Mouse (Mus musculus) lung, postnatal 0 days (tissue): ENCODE data around the gene Atp6v0e2.

Source experiments
- CTCF ChIP-seq: IDR thresholded peaks from 2 replicates; pipeline ENCODE4 v1.5.1; 2016; ENCODE audit warnings: antibody characterized with exemption, mild to moderate bottlenecking
- EP300 ChIP-seq: IDR thresholded peaks from 2 replicates; pipeline ENCODE4 v1.6.1; 2016; ENCODE audit warnings: antibody characterized with exemption, mild to moderate bottlenecking, control low read depth

DNA sequence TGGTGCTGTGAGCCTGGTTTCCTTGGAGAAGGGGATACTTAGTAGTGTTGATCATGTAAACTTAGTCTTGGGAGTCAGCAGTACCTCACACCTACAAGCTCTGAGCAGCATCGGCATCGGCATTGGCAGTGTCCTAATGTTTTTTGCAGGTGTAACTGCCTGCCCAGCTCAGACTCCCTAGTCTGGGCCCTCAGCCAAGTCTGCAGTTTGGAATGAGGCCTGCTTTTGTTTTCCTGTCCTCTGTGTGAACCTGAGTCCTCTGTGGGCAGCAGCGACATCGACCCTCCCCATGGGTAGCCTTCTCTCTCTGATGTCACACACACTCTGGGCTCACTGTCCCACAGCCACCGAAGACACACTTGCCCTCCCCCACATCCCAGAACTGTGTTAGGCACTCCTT, 28.9 kb downstream of the Atp6v0e2 start:
- no peak for TF ChIP-seq CTCF
- no peak for TF ChIP-seq EP300
